Mouse (Mus musculus): ENCODE data around the gene 5730596B20Rik.

- TF ChIP-seq CTCF (IDR thresholded peaks at IDR 0.05; ENCODE audit: extremely low read depth, insufficient read depth, low read length) (no peak), POLR2A (IDR thresholded peaks at IDR 0.05; ENCODE audit: extremely low read depth, insufficient read depth, low read length) (no peak)
Observed at GRCm38 (mm10) chr6:52186500-52186899, 9.2 kb downstream of the 5730596B20Rik start.

Data from cortical plate, adult 2 months (tissue).